Mouse (Mus musculus): ENCODE data around the gene Clptm1.

The Clptm1 gene

DNA sequence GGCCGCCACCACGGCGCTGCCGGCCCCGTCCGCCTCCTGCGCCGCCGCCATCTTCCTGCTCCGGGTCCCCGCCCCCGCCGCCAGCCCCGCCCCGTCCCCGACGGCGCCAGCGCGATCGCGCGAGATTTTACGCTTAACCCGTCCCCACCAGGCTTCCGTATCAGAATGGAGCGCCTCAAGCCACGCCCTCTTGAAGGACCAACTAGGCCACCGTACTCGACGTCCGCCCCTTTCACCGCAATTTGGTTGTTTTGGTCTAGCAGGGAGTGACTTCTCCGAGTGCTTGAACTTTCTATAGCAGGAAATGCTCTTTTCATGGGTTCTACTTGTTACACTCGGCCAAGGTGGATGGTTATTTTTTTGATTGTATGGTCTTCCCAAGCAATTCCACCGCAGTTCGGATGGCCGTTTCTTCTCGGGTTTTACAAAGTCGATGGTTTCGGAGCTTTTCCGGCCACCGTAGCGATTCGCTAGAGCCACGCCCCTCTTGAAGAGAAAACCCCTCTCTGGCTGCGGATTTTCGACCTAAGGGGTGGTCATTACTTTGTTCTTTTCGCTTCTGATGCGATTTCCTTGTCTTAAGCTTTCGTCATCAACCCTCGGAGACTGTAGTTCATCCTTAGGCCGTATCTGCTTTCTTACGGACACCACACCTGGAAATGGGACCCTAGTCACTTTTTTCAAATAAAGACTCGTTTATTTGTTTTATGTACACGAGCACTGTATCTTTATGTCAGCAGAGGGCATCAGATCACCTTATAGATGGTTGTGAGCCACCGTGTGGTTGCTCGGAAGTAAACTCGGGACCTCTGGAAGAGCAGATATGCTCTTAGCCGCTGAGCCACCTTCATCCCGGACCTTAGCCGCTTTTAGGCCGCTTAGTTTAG lies at the start of gene Clptm1:
Clptm1 (minus strand) TSS at position 79 of the 887 bp plus-strand sequence.
- DNase-seq (ENCODE audit: extremely low spot score), result peak; percentile 98

DNA sequence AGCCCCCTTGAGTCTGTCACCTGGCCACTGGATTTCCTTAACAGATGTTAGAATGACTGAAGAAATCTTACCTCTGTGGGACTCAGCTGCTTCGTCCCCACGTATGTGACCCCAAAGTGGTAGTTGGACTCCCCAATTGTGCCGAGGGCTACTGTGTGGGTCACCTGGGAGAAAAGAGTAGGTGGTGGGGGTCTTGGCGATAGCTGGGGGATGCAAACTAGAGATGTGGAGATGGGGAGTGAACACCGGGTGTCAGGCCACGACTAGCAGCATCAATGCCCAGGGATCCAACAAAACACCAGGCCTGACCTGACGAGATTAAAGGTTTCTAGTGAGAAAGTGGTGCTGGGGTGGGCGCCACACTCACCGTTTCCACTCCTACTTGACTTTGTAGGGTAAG lies 48.8 kb upstream of the Clptm1 start:
- DNase-seq (ENCODE audit: extremely low spot score), result no peak

DNA sequence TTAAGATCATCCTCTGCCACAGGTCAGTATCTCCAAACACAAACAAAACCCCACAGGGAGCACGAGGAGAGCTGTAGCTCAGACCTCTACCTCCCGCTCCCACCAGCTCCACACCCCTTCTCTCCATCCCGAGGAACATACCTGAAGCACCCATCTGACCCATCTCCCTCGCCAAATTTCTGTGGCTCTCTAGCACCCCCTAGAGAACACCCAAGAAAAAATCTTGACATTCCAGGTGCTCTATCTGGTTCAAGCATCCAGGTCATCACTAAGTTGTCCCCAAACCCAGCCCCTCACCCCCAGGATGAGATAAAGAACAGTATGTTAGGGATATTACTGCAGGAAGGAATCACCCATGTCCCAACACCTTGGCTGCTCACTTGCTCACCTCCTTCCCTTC lies 48.4 kb upstream of the Clptm1 start:
- DNase-seq (ENCODE audit: extremely low spot score), result peak; percentile 29

DNA sequence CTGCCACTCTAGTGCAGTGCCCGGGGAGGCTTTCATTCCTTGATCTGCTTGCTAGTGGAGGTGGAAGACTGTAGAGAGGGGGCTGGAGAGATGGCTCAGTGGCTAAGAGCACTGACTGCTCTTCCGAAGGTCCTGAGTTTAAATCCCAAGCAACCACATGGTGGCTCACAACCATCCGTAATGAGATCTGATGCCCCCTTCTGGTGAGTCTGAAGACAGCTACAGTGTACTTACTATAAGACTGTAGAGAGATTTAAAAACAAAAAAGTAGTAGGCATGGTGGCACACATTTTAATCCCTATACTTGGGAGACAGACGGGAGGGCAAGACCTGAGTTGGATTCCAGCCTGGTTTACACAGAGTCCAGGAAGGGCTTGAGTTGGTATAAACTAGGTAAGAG lies 47.6 kb upstream of the Clptm1 start:
- no peak for DNase-seq (ENCODE audit: extremely low spot score)

DNA sequence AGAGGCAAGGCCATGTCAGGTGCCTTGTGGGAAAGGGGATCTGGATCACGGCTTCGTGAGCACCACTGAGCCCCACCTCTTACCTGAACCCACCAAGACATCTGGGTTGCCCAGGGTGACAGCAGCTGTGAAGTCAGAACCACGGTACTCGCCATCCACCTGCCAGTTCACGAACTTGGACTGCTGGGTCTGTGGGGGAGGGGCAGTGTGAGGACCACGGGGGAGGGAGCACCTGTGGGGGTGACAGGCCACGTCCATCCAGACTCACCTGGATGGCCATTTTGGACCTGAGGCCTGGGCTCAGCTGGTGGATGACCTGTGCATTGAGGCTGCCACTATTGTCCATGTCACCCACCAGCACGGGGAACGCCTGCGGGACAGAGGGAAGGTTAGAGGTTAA lies 45.8 kb upstream of the Clptm1 start:
- DNase-seq (ENCODE audit: extremely low spot score), result no peak

DNA sequence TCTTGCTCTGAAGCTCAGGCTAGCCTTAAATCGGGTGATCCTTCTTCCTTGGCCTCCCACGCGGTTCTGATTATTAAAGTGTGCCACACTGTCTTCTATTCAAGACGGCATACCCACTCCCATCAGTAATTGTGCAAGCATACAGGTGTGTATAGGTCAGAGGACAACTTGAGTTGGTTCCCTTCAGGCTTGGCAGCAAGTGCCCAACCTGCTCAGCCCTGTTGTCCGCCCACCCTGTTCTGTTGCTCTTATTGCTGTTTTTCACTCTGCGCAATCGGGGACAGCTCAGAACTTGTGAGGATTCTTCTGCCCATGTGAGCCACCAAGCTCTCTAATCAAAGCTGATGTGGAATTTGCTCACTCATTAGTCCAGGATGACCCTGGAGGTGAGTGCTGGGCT lies 40.4 kb upstream of the Clptm1 start:
- no peak for DNase-seq (ENCODE audit: extremely low spot score)

DNA sequence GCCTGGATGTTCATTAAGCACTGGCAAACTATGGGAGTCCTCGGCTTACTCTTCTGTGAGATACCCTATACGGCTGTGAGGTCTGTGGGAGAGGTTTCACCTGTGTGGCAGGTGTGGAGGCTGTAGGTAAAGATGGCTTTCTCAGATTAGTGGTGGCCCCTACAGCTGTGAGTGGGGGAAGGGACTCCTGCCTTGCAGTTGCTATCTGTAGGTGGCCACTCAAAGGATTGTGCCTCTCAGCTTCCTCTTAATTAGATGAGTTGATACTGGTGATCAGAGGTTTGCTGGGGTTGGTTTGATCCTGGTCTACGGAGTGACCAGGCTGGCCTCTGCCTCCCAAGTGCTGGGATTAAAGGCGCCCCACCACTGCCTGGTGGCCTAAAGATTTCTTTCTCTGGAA lies 39.6 kb upstream of the Clptm1 start:
- DNase-seq (ENCODE audit: extremely low spot score), result no peak

DNA sequence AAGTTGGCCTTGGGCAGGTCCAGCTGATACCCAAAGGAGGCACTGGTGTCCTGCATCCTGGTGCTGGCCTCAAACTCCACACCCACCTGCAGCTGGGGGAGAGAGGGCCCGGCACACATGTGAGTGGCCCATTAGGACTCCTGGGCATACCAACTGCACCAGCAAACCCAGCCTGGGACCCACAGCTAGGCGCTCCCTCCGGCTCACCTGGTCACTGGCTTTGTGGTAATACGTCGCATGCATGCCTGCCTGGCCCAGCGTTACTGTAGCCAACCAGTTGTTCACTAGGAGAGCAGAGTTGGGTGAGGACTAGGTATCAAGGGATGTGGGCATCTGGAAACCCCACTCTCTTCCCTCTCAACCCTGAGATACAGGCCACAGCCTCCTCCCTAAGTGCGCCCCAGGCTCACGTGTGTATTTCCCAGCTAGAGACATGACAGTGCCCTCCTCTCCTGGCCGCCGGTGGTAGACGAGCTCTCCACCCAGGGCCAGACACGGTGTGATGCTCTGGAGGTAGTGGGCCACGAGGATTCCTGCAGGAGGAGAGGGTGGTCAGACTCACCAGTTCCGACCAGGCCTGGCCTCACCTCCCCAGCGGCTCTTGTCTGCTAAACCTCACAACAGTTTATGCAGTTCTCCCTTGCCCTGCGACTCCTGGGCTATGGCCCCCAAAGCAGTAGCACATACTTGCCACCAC lies 38.2 kb upstream of the Clptm1 start:
- no peak for DNase-seq (ENCODE audit: extremely low spot score)

DNA sequence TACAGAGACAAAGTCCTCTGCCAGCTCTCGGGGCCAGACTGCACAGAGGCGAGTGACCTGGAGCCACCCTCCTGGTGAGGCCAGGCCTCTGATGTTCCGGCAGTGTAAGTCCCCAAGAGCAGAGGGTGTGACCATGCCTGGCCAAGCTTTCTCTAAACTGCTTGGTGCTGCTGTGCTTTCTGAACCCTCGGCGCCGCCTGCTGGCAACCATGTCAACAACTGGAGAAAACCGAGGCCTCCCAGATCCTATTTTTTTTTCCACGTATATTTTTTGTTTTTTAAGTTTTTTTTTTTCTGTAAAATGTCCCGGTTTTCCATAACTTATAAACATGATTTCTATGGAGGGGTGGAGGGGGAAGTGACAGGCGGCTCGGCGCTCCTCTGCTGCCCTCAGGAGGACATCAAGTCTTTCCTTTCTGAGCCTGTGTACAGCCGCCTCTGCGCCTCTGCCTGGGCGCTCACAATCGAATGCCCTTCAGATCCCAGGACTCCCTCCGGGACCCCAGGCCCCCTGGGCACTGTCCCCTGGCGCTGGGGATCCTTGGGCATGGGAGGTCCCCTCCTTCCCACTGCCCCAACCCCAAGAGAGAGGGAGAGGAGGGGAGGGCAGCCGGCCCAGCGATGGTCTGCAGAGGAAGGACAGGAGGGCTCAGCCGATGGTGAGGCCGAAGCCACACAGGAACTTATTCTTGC lies 36.4 kb upstream of the Clptm1 start:
- DNase-seq (ENCODE audit: extremely low spot score), result peak; percentile 71

DNA sequence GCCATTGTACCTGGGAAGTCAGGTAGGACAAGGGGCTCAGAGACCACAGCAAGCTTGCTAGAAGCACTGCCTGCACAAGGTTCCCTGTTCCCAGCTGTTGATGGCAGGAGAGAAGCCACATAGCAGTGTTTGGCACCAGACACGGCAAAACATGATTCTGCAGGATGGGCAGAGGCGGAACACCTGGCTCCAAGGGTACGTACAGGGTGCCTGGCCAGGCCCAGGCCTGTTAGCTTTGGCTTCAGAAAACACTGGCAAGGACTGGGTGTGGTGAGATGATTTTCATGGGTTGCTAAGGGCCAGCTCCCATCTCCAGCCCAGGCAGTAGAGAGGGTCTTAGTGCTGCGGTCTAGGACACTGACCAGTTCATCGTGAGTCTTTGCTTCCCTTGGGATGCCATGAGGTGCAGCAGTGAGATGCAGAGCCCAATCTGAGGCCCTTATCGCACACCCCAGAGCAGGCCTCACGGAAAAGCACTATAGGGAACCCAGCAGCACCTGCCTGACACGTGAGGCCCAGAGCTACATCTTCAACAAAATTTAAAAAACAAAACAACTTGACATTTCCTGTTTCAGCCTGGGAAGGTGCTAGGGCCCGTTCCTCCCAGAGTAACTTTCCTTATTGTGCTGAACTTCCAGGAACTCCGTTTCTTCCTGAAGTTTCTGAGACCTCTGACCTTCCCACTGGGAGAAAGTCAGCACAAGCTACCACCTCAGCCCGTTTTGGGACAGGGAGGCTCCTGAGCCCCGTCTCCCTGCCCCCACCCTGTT lies 35.7 kb upstream of the Clptm1 start:
- DNase-seq (ENCODE audit: extremely low spot score), result no peak

DNA sequence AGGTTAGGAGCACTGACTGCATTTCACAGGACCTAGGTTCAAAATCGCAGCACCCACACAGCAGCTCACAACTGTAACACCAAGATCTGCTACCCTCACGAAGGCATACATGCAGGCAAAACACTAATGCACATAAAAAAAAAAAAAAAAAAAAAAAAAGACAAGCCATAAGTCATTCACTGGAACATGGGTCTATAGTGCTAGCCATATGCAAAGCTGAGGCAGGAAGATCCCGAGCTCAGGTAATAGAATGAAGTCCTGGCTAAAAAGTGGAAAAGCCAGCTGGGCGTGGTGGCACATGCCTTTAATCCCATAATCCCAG lies 35.0 kb upstream of the Clptm1 start:
- DNase-seq (ENCODE audit: extremely low spot score), result no peak

DNA sequence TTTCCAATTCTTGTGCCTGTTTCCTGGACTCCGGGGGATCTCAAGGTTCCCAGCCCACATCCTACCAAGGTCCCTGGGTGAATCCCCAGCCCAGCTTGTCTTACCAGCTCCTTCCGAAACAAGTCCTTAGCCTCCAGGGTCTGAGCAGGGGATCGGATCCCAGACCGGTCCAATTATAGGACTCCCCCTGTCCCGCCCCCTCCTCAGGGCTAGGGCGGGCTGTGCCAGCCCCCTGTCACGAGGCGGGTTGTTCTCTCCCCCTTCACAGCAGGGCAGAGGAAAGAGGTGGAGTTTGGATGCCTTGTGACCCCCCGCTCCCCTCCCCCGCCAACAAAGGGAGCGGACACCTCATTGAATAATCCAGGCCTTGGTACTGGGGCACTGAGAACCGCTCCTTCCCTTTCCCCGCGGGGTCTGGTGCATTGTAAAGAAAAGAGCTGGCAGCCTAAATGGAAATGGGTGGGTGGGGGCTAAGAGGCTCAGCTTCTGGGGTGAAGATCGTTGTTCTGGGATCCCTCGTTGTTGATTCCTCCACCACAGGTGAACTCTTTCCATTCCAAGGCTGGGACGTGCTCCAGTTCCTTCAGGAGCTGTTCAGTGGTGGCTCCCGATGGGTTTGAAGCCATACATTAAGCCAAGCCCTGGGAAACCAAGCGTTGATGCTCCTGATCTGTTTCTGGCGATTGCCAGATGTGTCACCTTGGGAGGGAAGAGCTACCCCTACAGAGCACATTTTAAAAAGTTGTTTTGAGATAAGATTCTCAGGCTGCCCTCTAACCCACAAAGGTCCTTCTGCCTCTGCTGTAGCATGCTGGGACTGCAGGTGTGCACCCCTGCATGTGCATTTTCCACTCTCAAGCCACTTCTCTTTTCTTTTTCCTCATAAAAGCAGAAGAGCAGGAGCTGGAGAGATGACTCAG lies 34.3 kb upstream of the Clptm1 start, which contains the start of gene Apoe:
Apoe (minus strand) TSS at position 282 of the 920 bp plus-strand sequence.
- DNase-seq (ENCODE audit: extremely low spot score), result peak; percentile 69

DNA sequence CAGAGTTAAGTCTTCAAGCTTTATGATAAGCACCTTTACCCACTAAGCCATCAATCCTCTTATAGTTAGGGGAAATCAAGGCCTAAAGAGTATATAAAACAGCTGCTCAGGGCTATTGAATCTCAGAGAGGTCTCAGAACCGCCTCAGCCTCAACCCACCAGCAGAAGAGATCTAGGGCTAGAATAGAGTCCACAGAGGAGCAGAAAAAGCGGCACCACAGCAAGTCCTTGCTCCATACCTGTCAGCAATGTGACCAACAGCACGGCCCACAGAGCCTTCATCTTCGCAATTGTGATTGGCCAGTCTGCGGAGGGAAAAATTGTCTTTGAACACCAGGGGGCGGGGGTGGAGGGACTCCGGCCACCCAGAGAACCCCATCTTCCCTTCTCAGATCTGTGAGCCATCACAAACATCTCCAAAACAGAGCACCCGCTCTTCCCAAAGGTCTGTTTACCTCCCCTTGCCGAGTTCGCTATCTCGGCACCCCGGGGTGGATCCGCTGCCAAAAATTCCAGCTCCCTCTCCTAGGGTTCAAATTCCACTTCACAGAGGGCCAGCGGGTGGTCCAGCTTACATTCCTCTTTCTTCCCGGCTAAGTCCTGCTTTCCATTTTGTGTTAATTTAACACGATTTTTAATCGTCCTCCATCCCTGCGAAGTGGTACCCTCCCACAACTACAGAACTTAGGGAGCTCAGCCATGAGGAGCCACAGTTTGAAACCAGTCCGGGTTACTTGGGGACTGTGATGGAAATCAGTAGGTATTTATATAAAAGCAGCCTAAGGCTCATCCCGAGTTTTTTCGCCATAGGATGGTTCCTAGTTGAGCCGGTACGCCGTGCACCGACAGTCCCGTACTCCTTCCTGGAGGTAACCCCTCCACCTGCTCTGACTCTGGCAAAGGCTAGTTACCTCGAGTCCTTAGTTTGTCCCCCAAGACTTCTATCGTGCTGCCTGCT lies 33.4 kb upstream of the Clptm1 start:
- peak; percentile 55 for DNase-seq (ENCODE audit: extremely low spot score)

DNA sequence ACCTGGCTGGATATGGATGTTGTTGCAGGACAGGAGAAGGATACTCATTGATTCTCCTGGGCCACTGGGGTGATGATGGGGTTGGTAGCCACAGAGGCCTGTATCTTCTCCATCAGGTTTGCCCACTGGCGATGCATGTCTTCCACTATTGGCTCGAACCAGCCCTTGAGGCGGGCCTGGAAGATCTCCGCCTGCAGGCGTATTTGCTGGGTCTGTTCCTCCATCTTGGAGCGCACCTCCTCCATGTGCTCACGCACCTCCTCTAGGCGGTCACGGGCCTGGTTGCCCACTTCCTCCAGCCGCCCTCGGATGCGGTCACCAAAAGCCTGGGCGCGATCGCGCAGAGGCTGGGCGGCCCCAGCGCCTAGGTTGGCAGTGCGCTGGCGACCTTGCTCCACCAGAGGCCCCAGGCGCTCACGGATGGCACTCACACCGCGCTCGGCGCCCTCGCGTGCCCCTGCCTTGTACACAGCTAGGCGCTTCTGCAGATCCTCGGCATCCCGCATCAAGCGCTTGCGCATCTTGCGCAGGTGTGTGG lies 31.6 kb upstream of the Clptm1 start:
- DNase-seq (ENCODE audit: extremely low spot score), result no peak

DNA sequence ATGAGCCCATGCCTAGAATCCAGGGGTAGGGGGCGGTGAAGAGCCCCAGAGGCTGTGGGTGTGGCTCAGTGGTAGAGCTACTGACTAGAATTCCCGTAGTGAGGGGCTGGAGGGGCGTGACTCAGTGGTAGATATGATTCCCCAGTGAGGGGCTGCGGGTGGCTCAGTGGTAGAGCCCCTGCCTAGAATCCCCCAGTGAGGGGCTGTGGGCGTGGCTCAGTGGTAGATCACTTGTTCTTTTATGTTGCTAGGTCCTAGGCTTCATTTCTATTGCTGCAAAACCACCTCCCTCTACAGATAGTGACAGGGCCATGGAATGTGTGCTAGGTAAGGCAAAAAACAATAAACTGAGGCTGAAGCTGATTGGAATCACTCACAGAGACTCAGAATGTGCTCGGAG lies 31.0 kb upstream of the Clptm1 start:
- DNase-seq (ENCODE audit: extremely low spot score), result no peak

DNA sequence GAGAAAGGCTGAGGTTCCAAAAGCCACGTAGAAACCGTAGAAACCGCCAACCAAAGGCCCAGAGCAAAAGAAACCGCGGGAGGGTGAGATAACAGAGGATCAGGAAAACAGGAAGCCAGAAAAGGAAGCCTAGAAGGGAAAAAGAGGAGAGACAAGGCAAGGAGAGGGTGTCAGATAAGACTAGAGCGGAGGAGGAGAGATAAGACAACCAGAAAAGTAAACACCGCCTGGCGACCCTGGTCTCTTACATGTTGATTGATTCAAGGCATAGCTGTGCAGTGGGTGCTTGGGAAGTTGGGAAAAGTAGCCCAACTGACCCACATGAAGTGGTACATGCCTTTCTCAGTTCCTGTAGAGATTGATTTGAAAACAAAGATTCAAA lies 30.4 kb upstream of the Clptm1 start:
- DNase-seq (ENCODE audit: extremely low spot score), result no peak

DNA sequence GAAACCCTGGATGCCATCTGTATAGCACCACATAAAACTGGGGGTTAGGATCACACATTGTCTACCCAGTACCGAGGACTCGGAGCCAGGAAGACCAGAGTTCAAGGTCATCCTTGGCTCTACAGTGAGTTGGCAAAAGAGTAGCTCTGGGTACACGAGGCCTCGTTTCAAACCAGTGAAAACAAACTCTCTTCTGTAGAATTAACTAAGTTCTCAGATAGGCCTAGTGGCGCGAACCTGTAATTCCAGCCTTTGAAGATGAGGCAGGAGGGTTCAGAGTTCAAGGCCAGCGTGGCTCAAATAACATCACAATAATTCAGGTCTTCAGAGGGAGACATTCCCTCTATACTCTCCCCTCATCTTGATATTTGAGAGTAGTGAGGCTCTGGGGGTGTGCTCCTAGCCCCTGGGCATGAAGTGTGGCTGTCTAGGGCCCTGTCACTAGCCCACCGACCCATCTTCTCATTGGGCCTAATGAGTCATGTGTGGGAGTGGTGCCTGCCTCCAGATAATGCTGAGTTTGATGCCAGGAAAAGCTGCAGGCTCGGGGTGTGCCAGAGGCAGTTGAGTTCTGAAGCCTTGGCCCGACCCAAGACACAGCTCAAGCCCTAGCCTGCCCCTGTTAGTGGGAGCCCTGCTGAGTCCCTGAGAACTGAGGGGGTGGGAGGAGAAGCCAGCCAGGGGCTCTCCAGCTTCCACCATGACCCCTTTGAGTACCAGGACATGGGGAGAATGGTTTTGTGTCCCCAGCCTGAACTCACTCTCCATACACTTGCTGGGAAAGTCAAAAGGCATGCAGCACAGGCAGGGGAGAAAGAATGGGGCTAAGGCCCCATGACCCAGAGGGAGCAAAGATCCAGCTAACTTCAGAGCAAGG lies 29.7 kb upstream of the Clptm1 start:
- no peak for DNase-seq (ENCODE audit: extremely low spot score)

DNA sequence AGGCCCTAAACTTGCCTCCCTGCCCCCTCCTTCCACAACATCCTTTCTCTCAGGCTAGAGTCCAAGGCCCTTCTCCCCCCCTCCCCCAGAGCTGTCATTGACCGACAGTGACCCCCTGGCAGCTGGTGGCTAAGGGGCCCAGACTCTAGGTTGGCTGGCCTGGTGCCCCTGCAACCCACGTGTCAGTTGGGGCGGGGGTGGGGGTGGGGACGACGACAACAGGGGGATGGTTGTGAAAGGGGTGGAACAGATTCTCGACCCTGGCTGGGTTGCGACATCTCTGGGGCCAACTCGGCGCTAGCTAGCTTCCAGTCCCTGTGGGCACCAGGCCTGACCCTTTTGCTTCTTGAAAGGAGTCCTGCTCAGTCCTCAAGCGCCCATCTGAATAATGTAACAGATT lies 28.6 kb upstream of the Clptm1 start:
- no peak for DNase-seq (ENCODE audit: extremely low spot score)

Measured in embryo, embryonic 9.5 days (tissue).